Mouse (Mus musculus) adrenal gland, adult 2 months (tissue): ENCODE measurements around the gene Agfg2. TPM values are rescaled to one million over a fixed set of nuclear protein-coding genes. Genes with fewer than 3 reads are reported as not detected.

Source experiments
- DNase-seq: peaks from one replicate; pipeline ENCODE4 v3.0.0; 2021
- polyA plus RNA-seq: library from polyadenylated mRNA; depleted of rRNA; stranded (reverse); fragments of >200 nt; gene quantifications from 2 replicates; pipeline ENCODE4 v1.2.3, GENCODE M21; 2012; rRNA removed
- total RNA-seq, 2 experiments: library from RNA; stranded (reverse); gene quantifications; 2 replicates each; pipeline ENCODE4 v1.2.3; 2021

The Agfg2 gene
- total and polyA plus RNA-seq, 3 experiments = 29.2 to 85.2 (median 37.6) TPM

- DNase-seq = no peak
Observed at GRCm38 (mm10) chr5:137610056-137610455, 74.5 kb downstream of the Agfg2 start.

GRCm38 (mm10) chr5:137609292-137609691, 75.2 kb downstream of the Agfg2 start:
- DNase-seq = no peak

- DNase-seq = no peak
Observed at GRCm38 (mm10) chr5:137608654-137609190, 75.8 kb downstream of the Agfg2 start.

- DNase-seq = peak; percentile 25
Observed at GRCm38 (mm10) chr5:137607860-137608653, 76.5 kb downstream of the Agfg2 start.

- DNase-seq = no peak
Observed at GRCm38 (mm10) chr5:137601365-137601729, 83.2 kb downstream of the Agfg2 start.

GRCm38 (mm10) chr5:137600619-137601364, 83.7 kb downstream of the Agfg2 start, which contains the start of gene Mospd3:
Gene Mospd3, minus strand, starts transcription at chr5:137601058.
- peak; percentile 96 for DNase-seq

Other genes starting within 250 kb of the Agfg2 start
- gene Zan, start 207.7 kb downstream of the Agfg2 start, total RNA-seq = not detected
- 0.01 TPM in 2 replicates for gene Zan, start 207.7 kb downstream of the Agfg2 start, polyA plus RNA-seq
- gene Pop7, start 182.2 kb downstream of the Agfg2 start, total RNA-seq = 10 to 100 TPM; 23.0 to 31.7 TPM
- 46.9 and 48.7 TPM in 2 replicates for gene Pop7, start 182.2 kb downstream of the Agfg2 start, polyA plus RNA-seq
- gene Gigyf1, start 166.2 kb downstream of the Agfg2 start, total RNA-seq = 10 to 100 TPM; 25.4 to 31.0 TPM
- gene Gigyf1, start 166.2 kb downstream of the Agfg2 start, polyA plus RNA-seq = 37.1 and 38.0 TPM in 2 replicates
- not detected for gene Epo, start 151.5 kb downstream of the Agfg2 start, total RNA-seq
- gene Epo, start 151.5 kb downstream of the Agfg2 start, polyA plus RNA-seq = not detected in 2 replicates
- 100 to 1,000 TPM; 553 to 611 TPM for gene Gnb2, start 151.2 kb downstream of the Agfg2 start, total RNA-seq
- 1,578 and 1,712 TPM in 2 replicates for gene Gnb2, start 151.2 kb downstream of the Agfg2 start, polyA plus RNA-seq
- gene Actl6b, start 131.2 kb downstream of the Agfg2 start, total RNA-seq = 1 to 10 TPM; 2.8 to 5.2 TPM
- gene Actl6b, start 131.2 kb downstream of the Agfg2 start, polyA plus RNA-seq = 6.0 and 10.0 TPM in 2 replicates
- gene Tfr2, start 114.9 kb downstream of the Agfg2 start, total RNA-seq = 1 to 10 TPM; 1.1 to 1.9 TPM
- gene Tfr2, start 114.9 kb downstream of the Agfg2 start, polyA plus RNA-seq = 1.9 and 2.4 TPM in 2 replicates
- 10 to 100 TPM; 45.4 to 54.1 TPM for gene Mospd3, start 83.7 kb downstream of the Agfg2 start, total RNA-seq
- gene Mospd3, start 83.7 kb downstream of the Agfg2 start, polyA plus RNA-seq = 211 TPM in 2 replicates
- gene Pcolce, start 70.9 kb downstream of the Agfg2 start, total RNA-seq = 1,000 to 10,000 TPM; 1,014 to 1,197 TPM
- 1,453 and 1,846 TPM in 2 replicates for gene Pcolce, start 70.9 kb downstream of the Agfg2 start, polyA plus RNA-seq
- gene Fbxo24, start 55.7 kb downstream of the Agfg2 start, total RNA-seq = 1 to 10 TPM in 1 of 2 experiments, under 1 TPM in 1; 0.89 to 2.6 TPM
- gene Fbxo24, start 55.7 kb downstream of the Agfg2 start, polyA plus RNA-seq = 2.5 and 3.3 TPM in 2 replicates
- 10 to 100 TPM; 27.9 to 31.7 TPM for gene Lrch4, start 55.6 kb downstream of the Agfg2 start, total RNA-seq
- gene Lrch4, start 55.6 kb downstream of the Agfg2 start, polyA plus RNA-seq = 36.7 and 52.7 TPM in 2 replicates
- 1 to 10 TPM; 6.4 to 7.4 TPM for gene Gm20605, start 55.6 kb downstream of the Agfg2 start, total RNA-seq
- 30.4 and 31.4 TPM in 2 replicates for gene Gm20605, start 55.6 kb downstream of the Agfg2 start, polyA plus RNA-seq
- gene Sap25, start 43.4 kb downstream of the Agfg2 start, total RNA-seq = 10 to 100 TPM in 1 of 2 experiments, 1 to 10 TPM in 1; 3.0 to 14.8 TPM
- gene Sap25, start 43.4 kb downstream of the Agfg2 start, polyA plus RNA-seq = 81.3 and 84.6 TPM in 2 replicates
- 10 to 100 TPM in 1 of 2 experiments, 1 to 10 TPM in 1; 9.6 to 14.2 TPM for gene Irs3, start 39.0 kb downstream of the Agfg2 start, total RNA-seq
- gene Irs3, start 39.0 kb downstream of the Agfg2 start, polyA plus RNA-seq = 18.9 and 32.8 TPM in 2 replicates
- gene Nyap1, start 56.9 kb upstream of the Agfg2 start, total RNA-seq = 1 to 10 TPM; 2.2 to 6.0 TPM
- 7.3 and 8.9 TPM in 2 replicates for gene Nyap1, start 56.9 kb upstream of the Agfg2 start, polyA plus RNA-seq
- 10 to 100 TPM; 82.9 to 89.9 TPM for gene Tsc22d4, start 61.0 kb upstream of the Agfg2 start, total RNA-seq
- gene Tsc22d4, start 61.0 kb upstream of the Agfg2 start, polyA plus RNA-seq = 123 and 136 TPM in 2 replicates
- gene Ppp1r35, start 94.1 kb upstream of the Agfg2 start, total RNA-seq = 10 to 100 TPM; 16.1 to 40.1 TPM
- gene Ppp1r35, start 94.1 kb upstream of the Agfg2 start, polyA plus RNA-seq = 61.5 and 83.6 TPM in 2 replicates
- 10 to 100 TPM; 43.9 to 46.4 TPM for gene Mepce, start 102.9 kb upstream of the Agfg2 start, total RNA-seq
- gene Mepce, start 102.9 kb upstream of the Agfg2 start, polyA plus RNA-seq = 29.9 and 35.4 TPM in 2 replicates
- 1 to 10 TPM; 2.0 to 2.2 TPM for gene Zcwpw1, start 103.1 kb upstream of the Agfg2 start, total RNA-seq
- gene Zcwpw1, start 103.1 kb upstream of the Agfg2 start, polyA plus RNA-seq = 0.38 and 0.56 TPM in 2 replicates
- 1 to 10 TPM; 1.8 to 4.7 TPM for gene Pilra, start 151.6 kb upstream of the Agfg2 start, total RNA-seq
- gene Pilra, start 151.6 kb upstream of the Agfg2 start, polyA plus RNA-seq = 2.0 and 2.5 TPM in 2 replicates
- 1 to 10 TPM; 1.5 TPM for gene Pilrb1, start 173.4 kb upstream of the Agfg2 start, total RNA-seq
- gene Pilrb1, start 173.4 kb upstream of the Agfg2 start, polyA plus RNA-seq = 0.69 and 1.3 TPM in 2 replicates
- gene Pilrb2, start 187.1 kb upstream of the Agfg2 start, total RNA-seq = 1 to 10 TPM in 1 of 2 experiments, under 1 TPM in 1; 0.81 to 1.8 TPM
- 1.1 and 3.8 TPM in 2 replicates for gene Pilrb2, start 187.1 kb upstream of the Agfg2 start, polyA plus RNA-seq
- under 1 TPM in 1 of 2 experiments, not detected in 1; 0.58 TPM for gene Cyp3a13, start 236.9 kb upstream of the Agfg2 start, total RNA-seq
- gene Cyp3a13, start 236.9 kb upstream of the Agfg2 start, polyA plus RNA-seq = not detected in 2 replicates